Mouse (Mus musculus) thymus, adult 2 months (tissue): ENCODE measurements around the gene Pnpla8. TPM values are rescaled to one million over a fixed set of nuclear protein-coding genes. Genes with fewer than 3 reads are reported as not detected.

Experiments used
- DNase-seq: peaks from one replicate; pipeline ENCODE4 v3.0.0; 2021
- H3K27ac ChIP-seq: fragments of 200-500 bp; 2 replicates; pipeline ENCODE4 v1.5.1; 2012; ENCODE audit warnings: low read length, control low read depth; ENCODE audit not compliant: control insufficient read depth, insufficient read depth
- H3K27me3 ChIP-seq: fragments of 200-500 bp; 2 replicates; pipeline ENCODE4 v1.6.1; 2012; ENCODE audit warnings: mild to moderate bottlenecking, low read length, moderate library complexity, mixed read lengths; ENCODE audit not compliant: control insufficient read depth, insufficient read depth
- H3K36me3 ChIP-seq: fragments of 200-500 bp; 2 replicates; pipeline ENCODE4 v1.6.1; 2012; ENCODE audit warnings: mild to moderate bottlenecking, low read length, moderate library complexity; ENCODE audit not compliant: control insufficient read depth, insufficient read depth
- H3K4me1 ChIP-seq: fragments of 200-500 bp; replicated peaks from 2 replicates; pipeline ENCODE4 v1.6.1; 2012; ENCODE audit warnings: low read length; ENCODE audit not compliant: control insufficient read depth, insufficient read depth
- H3K4me3 ChIP-seq: fragments of 200-500 bp; 2 replicates; pipeline ENCODE4 v1.5.1; 2012; ENCODE audit warnings: mild to moderate bottlenecking, low read length, control low read depth, moderate library complexity; ENCODE audit not compliant: control insufficient read depth, insufficient read depth
- CTCF ChIP-seq: fragments of 200-500 bp; IDR thresholded peaks from 2 replicates; pipeline ENCODE4 v1.5.1; 2012; ENCODE audit warnings: mild to moderate bottlenecking, control low read depth, low read length, moderate library complexity, borderline replicate concordance; ENCODE audit not compliant: control insufficient read depth, poor library complexity, insufficient read depth; ENCODE audit errors: extremely low read depth
- POLR2A ChIP-seq: fragments of 200-500 bp; IDR thresholded peaks from 2 replicates; pipeline ENCODE4 v1.6.1; 2012; ENCODE audit warnings: mild to moderate bottlenecking, low read length, control low read depth, moderate library complexity; ENCODE audit not compliant: control insufficient read depth, poor library complexity, insufficient read depth; ENCODE audit errors: extremely low read depth
- WGBS: fragments of 180-500 bp; shearing (Covaris S2); methylation state at CpG from one replicate; pipeline ENCODE4 v1.1.7; 2018; 5-methylcytosine and 5-hydroxymethylcytosine counted together
- polyA plus RNA-seq: library from polyadenylated mRNA; depleted of rRNA; stranded (reverse); fragments of >200 nt; gene quantifications from 2 replicates; pipeline ENCODE4 v1.2.3, GENCODE M21; 2012

Gene Pnpla8
- polyA plus RNA-seq, 1 experiment, result 10.5 TPM

GRCm38 (mm10) chr12:44338195-44338622 is 117.0 kb downstream of the Pnpla8 start:
- Histone ChIP-seq H3K27ac (no peak overlapping the region), H3K4me1 (no peaks in the 10 kb centered on the region), H3K36me3 (no peaks in the 10 kb centered on the region), H3K27me3 (no peaks in the 10 kb centered on the region), H3K4me3 (no peak overlapping the region)
- TF ChIP-seq POLR2A, result no peak
- TF ChIP-seq CTCF, result no peak
- DNase-seq, result no peak
- 86% methylated on average over 8 of the region's 8 CpGs for WGBS

- WGBS, result 74% methylated on average over 6 of the region's 6 CpGs
- TF ChIP-seq CTCF (no peak), POLR2A (no peak)
- DNase-seq, result no peak
- no peak overlapping the region for H3K4me3 ChIP-seq
- H3K36me3 ChIP-seq, result no peaks in the 10 kb centered on the region
- no peaks in the 10 kb centered on the region for H3K27me3 ChIP-seq
- no peak overlapping the region for H3K27ac ChIP-seq
- H3K4me1 ChIP-seq, result no peaks in the 10 kb centered on the region
Measured at GRCm38 (mm10) chr12:44344075-44344474, 122.9 kb downstream of the Pnpla8 start.

- 77% methylated on average over 5 of the region's 5 CpGs for WGBS
- no peak overlapping the region for H3K4me3 ChIP-seq
- DNase-seq, result no peak
- TF ChIP-seq POLR2A (no peak), CTCF (no peak)
- no peaks in the 10 kb centered on the region for H3K4me1 ChIP-seq
- no peak overlapping the region for H3K27ac ChIP-seq
- H3K27me3 ChIP-seq, result no peaks in the 10 kb centered on the region
- no peaks in the 10 kb centered on the region for H3K36me3 ChIP-seq
Measured at GRCm38 (mm10) chr12:44345251-44345650, 124.1 kb downstream of the Pnpla8 start.

GRCm38 (mm10) chr12:44346143-44346542 is 125.0 kb downstream of the Pnpla8 start:
- Histone ChIP-seq H3K4me1 (no peaks in the 10 kb centered on the region), H3K36me3 (no peaks in the 10 kb centered on the region), H3K27ac (no peak overlapping the region), H3K27me3 (no peaks in the 10 kb centered on the region), H3K4me3 (no peak overlapping the region)
- TF ChIP-seq POLR2A, result no peak
- no peak for TF ChIP-seq CTCF
- no peak for DNase-seq
- WGBS, result 97% methylated on average over 3 of the region's 3 CpGs

- TF ChIP-seq POLR2A (no peak), CTCF (no peak)
- H3K27ac ChIP-seq, result no peak overlapping the region
- no peaks in the 10 kb centered on the region for H3K36me3 ChIP-seq
- no peak overlapping the region for H3K4me3 ChIP-seq
- no peaks in the 10 kb centered on the region for H3K27me3 ChIP-seq
- no peak for DNase-seq
- whole genome bisulfite sequencing, result 91% methylated on average over 4 of the region's 4 CpGs
- no peaks in the 10 kb centered on the region for H3K4me1 ChIP-seq
Measured at GRCm38 (mm10) chr12:44355116-44355515, 133.9 kb downstream of the Pnpla8 start.

GRCm38 (mm10) chr12:44357460-44357859 is 136.3 kb downstream of the Pnpla8 start:
- TF ChIP-seq POLR2A (no peak), CTCF (no peak)
- Histone ChIP-seq H3K36me3 (no peaks in the 10 kb centered on the region), H3K4me1 (no peaks in the 10 kb centered on the region), H3K27ac (no peak overlapping the region), H3K27me3 (no peaks in the 10 kb centered on the region), H3K4me3 (no peak overlapping the region)
- DNase-seq, result no peak
- WGBS, result 78% methylated on average over 3 of the region's 3 CpGs

GRCm38 (mm10) chr12:44357881-44358280 is 136.7 kb downstream of the Pnpla8 start:
- WGBS, result 96% methylated on average over 1 of the region's 1 CpGs
- Histone ChIP-seq H3K36me3 (no peaks in the 10 kb centered on the region), H3K27me3 (no peaks in the 10 kb centered on the region), H3K27ac (no peak overlapping the region), H3K4me1 (no peaks in the 10 kb centered on the region), H3K4me3 (no peak overlapping the region)
- TF ChIP-seq POLR2A, result no peak
- TF ChIP-seq CTCF, result no peak
- DNase-seq, result no peak
